Mouse (Mus musculus): Measurements from ENCODE around the gene Pmel. TPM values are rescaled to one million over a fixed set of nuclear protein-coding genes. Genes with fewer than 3 reads are reported as not detected.

Pmel gene
- total RNA-seq, 2 experiments from 2014 or later: 0.66 to 0.93 TPM

- intact Hi-C loops (cut with DNase I): no loop called here
- DNase-seq: peak; percentile 13 to 20
These were observed 42.1 kb downstream of the Pmel start for GRCm38 (mm10) chr10:128745946-128746613.

GRCm38 (mm10) chr10:128746972-128747645 is 43.1 kb downstream of the Pmel start:
- no peak for DNase-seq
- intact Hi-C loops (cut with DNase I): no loop called here

GRCm38 (mm10) chr10:128747646-128748251 is 43.8 kb downstream of the Pmel start, which contains the start of gene Pym1:
TSS of gene Pym1 (plus strand) at chr10:128747889.
- intact Hi-C loops (cut with DNase I): loop anchor here (2.0 kb wide), 1 partner anchor 57 kb away; the partner anchor contains the start of genes Dnajc14 and Tmem198b
- DNase-seq: peak; percentile 71

GRCm38 (mm10) chr10:128748252-128748864 is 44.4 kb downstream of the Pmel start:
- DNase-seq: peak; percentile 73 to 75
- intact Hi-C loops (cut with DNase I): loop anchor here (2.0 kb wide), 1 partner anchor 56 kb away; the partner anchor contains the start of genes Dnajc14 and Tmem198b

Other genes starting within 250 kb of the Pmel start
- 10 to 100 TPM; 76.6 to 80.5 TPM for gene Smarcc2, start 244.9 kb upstream of the Pmel start, total RNA-seq (2021)
- gene Myl6, start 210.1 kb upstream of the Pmel start, total RNA-seq (2021): 100 to 1,000 TPM; 357 to 392 TPM
- 1 to 10 TPM; 3.3 to 4.3 TPM for gene Myl6b, start 205.5 kb upstream of the Pmel start, total RNA-seq (2021)
- 10 to 100 TPM; 22.3 to 23.6 TPM for gene Esyt1, start 178.3 kb upstream of the Pmel start, total RNA-seq (2021)
- 1 to 10 TPM; 7.0 to 8.4 TPM for gene Zc3h10, start 156.4 kb upstream of the Pmel start, total RNA-seq (2021)
- gene Rpl41, start 154.9 kb upstream of the Pmel start, total RNA-seq (2021): 1,000 to 10,000 TPM; 1,645 to 1,937 TPM
- gene Pa2g4, start 138.2 kb upstream of the Pmel start, total RNA-seq (2021): 10 to 100 TPM; 48.4 to 51.6 TPM
- 1 to 10 TPM; 6.8 to 7.8 TPM for gene Erbb3, start 114.5 kb upstream of the Pmel start, total RNA-seq (2021)
- 100 to 1,000 TPM; 264 to 297 TPM for gene Rps26, start 77.4 kb upstream of the Pmel start, total RNA-seq (2021)
- gene Ikzf4, start 58.2 kb upstream of the Pmel start, total RNA-seq (2021): 1 to 10 TPM; 1.3 to 1.5 TPM
- gene Suox, start 30.1 kb upstream of the Pmel start, total RNA-seq (2021): 10 to 100 TPM; 17.3 to 17.4 TPM
- gene Rab5b, start 7.9 kb upstream of the Pmel start, total RNA-seq (2021): 10 to 100 TPM; 66.5 to 71.8 TPM
- 10 to 100 TPM; 18.9 to 19.9 TPM for gene Cdk2, start 836 bp downstream of the Pmel start, total RNA-seq (2021)
- 10 to 100 TPM; 12.4 to 15.7 TPM for gene Dgka, start 40.7 kb downstream of the Pmel start, total RNA-seq (2021)
- gene Pym1, start 43.7 kb downstream of the Pmel start, total RNA-seq (2021): 1 to 10 TPM; 8.5 to 9.0 TPM
- 1 to 10 TPM; 4.5 to 5.8 TPM for gene Mmp19, start 86.7 kb downstream of the Pmel start, total RNA-seq (2021)
- gene Dnajc14, start 99.9 kb downstream of the Pmel start, total RNA-seq (2021): 10 to 100 TPM; 37.9 to 38.7 TPM
- gene Tmem198b, start 100.2 kb downstream of the Pmel start, total RNA-seq (2021): 10 to 100 TPM in 1 of 2 experiments, 1 to 10 TPM in 1; 8.6 to 11.1 TPM
- 10 to 100 TPM; 40.9 to 44.9 TPM for gene Sarnp, start 113.1 kb downstream of the Pmel start, total RNA-seq (2021)
- 10 to 100 TPM in 1 of 2 experiments, 1 to 10 TPM in 1; 6.5 to 10.2 TPM for gene Ormdl2, start 117.5 kb downstream of the Pmel start, total RNA-seq (2021)
- gene Gdf11, start 187.5 kb downstream of the Pmel start, total RNA-seq (2021): 1 to 10 TPM; 2.8 TPM
- gene Cd63, start 196.8 kb downstream of the Pmel start, total RNA-seq (2021): 100 to 1,000 TPM; 127 to 131 TPM
- gene Rdh5, start 218.7 kb downstream of the Pmel start, total RNA-seq (2021): 1 to 10 TPM; 8.6 to 9.5 TPM
- 100 to 1,000 TPM; 177 to 183 TPM for gene Bloc1s1, start 219.8 kb downstream of the Pmel start, total RNA-seq (2021)
- 100 to 1,000 TPM; 163 to 167 TPM for gene Itga7, start 229.6 kb downstream of the Pmel start, total RNA-seq (2021)

Measured in heart, postnatal 14 days (tissue).